Mouse (Mus musculus) activated CD4-positive, CD25-positive, alpha-beta regulatory T cell, adult 4 months (primary cell): ENCODE data around the gene Mrpl37. TPM values are rescaled to one million over a fixed set of nuclear protein-coding genes. Genes with fewer than 3 reads are reported as not detected.

ENCODE experiments used
- ATAC-seq: one replicate; pipeline ENCODE4 v1.8.0; 2017
- polyA plus RNA-seq, 2 experiments: library from polyadenylated mRNA; unstranded; fragments of 100-300 nt; shearing (Covaris generic); gene quantifications; one replicate each; pipeline ENCODE4 v1.2.1; 2017

Gene Mrpl37
- polyA plus RNA-seq, 2 experiments from 2014 or later, result 36.0 to 43.2 TPM

DNA sequence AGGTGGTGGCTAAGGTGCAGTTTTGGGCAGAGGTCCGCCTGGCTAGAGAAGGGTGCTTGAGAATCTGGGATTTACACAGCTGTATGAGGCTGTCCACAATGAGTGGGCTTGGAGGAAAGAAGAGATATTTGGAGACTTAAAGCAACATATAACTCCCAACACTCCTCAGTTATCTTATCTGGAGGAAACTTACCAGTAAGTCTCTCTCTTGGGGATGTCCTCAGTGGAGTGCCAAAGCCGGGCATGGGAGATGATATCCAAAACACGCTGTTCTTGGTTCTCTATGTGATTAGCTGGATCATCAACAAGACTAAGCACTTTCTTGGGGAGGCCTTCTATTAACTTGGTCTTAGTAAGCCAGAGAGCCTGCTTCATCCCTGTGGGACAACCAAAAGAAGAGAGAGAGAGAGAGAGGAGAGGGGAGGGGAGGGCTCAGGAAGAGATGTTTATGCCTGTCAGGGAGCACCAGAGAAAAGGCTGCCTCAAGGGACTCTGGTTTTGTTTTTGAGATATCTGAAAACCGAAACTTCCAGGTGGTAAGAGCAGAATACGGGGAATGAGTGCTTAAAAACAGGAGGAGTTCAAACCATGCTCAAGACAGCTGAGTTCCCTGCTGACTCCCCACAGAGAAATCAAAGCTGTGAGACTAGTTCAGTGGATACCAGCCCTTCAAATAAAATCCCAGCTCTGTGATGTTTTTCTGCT, 2.1 kb downstream of the Mrpl37 start:
- no peak for ATAC-seq

DNA sequence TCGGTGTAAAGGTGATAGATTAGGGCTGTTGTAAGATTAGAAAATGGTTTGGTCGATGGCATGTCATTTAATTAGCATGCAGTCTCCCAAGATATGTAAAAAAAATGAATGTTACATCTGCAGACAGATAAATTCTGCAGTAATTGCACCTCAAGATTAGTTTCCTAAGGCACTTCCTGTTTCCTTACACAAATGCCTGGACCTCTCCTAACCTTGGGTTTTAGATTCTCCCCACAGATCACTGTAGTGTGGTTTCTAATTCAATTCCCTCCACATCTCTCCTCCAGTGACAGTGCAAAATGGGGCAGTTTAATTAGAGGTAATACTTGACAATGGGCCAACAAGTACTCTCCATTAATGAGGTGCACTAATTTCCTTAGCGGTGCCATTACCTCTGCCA, 3.5 kb downstream of the Mrpl37 start:
- no peak for ATAC-seq

DNA sequence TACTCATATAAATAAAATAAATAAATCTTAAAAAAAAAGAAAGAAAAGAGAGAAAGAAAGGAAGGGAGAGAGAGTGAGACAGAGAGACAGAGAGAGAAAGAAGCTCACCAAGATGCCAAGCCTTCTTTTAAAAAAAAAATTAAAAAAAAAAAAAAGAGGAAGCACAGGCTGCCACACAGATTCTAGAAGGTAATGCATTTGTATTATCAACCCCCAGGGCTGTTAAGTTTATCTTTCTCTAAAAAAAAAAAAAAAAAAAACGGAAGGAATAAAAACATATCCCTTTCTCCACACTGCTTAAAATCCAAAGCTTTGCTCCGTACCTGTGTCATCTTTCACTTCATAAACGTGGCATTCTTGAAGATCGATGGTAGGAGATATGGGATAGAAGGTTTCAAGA, 5.1 kb downstream of the Mrpl37 start:
- no peak for ATAC-seq

DNA sequence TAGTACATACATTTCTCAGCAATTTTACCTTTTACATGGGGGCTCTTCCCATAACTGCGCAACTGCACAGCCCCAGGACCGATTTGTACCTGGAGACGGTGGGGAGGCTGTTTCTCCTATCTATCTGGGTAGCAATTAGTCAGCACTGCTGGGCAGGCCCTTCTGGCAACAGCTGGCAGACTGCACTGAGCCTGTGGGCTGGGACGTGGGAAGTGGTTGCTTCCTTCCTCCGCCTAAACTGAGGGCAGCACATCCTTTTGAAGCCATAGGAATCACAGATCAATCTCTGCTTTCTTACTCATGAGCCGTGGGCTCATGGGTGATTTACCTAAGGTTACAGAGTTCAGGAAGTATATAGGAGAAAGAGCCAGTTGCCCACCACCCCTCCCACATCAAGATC, 7.9 kb downstream of the Mrpl37 start:
- ATAC-seq, result no peak

DNA sequence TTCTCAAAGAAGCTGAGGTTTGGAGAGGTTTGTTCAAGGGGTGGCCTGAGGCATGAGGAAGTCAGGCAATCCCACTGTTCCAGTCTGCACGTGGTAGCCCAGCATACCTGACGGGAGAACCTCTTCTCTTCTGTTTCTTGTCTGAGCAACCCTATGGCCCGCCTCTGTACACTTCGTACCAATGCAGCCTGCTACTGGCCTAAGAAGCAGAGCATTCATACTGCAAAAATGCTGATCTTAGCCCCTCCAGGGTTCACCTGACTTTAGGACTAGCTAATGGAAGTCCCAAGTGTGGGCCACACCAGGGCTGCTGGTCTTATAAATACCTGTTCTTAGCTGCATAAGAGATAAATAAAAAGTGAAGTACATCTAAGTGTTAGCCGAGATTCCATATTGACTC, 8.3 kb downstream of the Mrpl37 start:
- ATAC-seq, result no peak

DNA sequence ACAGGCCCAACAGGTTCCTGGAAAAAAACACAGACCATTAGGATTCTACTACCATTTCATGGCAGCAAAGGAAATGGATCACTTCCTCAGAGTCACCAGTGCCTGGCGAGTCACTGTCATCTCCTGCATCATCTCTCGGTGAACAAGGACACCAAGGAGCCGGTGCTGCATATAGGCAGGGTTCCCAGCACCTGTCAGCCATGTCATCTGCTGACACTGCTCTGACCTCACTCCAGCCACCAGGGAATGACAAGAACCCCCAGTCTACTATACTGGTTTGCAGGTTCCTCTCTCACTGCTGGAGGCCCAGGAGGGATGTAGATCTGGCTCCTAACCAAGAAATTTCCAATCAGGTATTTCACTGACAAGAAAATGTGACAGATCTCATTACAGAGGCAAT, 10.6 kb downstream of the Mrpl37 start:
- ATAC-seq, result no peak

DNA sequence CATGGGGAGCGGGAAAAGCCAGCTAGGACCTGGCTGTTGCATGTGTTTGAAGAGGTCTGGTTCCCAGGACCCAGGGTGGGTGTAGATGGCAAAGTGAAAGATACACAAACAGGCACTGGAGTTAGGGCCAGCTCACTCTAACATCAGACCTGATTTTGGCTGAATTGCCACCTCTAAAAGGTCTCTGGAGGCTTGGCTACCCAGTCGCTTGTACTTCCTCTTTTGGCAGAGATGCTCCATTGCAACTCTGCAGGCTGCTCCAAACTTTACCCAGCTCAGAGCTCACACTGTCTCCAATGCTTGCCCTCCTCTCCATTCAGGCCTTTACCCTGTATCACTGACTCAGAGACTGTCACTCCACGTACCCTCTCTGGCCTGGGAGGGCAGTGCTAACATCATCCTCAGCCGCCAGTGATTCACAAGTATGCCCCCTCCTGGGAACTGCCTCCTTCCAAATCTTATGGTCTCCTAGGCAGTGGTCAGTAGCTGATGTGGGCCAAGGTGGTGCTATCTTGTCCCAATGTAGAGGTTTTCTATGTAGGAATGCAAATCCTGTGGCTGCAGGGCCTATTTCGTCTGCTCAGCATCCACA, 13.6 kb downstream of the Mrpl37 start:
- no peak for ATAC-seq

DNA sequence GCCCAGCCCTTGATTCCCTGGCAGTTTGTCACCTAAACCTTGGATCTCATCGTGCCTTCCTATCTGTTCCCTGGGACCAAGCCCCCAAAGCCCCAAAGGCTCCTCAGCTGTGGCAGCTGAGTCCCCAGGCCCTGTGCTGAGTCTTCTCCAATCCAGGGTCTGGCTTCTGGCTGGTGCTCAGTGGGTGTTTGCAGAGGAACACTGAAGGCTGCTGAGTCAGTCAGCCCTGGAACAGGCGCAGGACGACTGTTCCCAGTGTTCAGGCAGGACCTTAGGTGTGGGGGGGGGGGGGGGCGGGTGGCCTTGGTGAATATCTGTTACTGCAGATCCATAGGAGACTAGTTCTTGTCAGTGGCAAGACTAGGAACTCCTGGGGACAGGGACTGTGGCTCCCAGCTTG, 14.8 kb downstream of the Mrpl37 start:
- no peak for ATAC-seq

DNA sequence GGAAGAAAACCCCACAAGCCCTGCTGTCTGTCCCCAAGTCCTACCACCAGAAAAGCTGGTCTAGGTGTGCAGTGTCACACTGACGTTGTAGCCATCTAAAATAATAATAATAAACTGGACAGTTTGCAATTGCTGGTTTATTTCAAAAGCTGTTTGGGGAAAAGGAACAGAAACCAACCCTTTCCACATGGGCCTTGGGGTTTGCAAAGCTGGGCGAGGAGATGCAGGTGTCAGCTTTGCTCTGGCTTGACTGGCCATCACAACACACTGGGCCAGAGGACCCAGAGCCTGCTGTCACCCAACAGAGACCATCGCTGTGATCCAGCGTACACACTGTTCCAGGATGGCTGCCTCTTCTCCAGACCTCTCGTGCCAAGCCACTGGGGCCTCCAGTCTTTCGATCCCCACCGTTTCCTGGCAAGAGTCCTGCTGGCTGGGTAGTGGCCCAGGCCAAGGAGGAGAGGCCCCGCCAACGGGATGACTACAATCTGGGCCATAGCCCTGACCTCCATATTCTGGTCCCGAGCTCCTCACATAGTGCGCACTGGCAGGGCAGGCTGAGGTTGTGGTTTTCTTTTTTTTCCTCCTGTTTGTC, 18.0 kb downstream of the Mrpl37 start:
- no peak for ATAC-seq

DNA sequence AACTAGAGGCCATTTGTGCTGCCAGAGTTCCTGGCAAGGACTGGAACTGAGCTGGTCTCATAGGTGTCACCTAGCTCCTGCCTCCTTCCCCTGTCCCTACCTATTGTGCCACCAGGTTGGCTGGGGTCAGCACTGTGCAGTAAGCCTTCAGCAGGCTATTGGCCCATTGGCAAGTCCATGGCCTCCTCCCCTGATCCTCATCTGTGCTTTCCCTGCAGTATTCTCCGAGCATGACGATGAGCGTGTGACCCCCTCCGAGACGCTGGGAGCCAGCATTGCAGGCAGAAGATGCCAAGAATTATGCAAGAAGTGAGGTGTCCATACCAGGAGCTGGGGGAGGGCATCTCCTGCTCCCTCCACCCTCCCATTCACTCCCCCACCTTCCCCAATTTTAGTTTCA, 18.9 kb downstream of the Mrpl37 start:
- no peak for ATAC-seq

DNA sequence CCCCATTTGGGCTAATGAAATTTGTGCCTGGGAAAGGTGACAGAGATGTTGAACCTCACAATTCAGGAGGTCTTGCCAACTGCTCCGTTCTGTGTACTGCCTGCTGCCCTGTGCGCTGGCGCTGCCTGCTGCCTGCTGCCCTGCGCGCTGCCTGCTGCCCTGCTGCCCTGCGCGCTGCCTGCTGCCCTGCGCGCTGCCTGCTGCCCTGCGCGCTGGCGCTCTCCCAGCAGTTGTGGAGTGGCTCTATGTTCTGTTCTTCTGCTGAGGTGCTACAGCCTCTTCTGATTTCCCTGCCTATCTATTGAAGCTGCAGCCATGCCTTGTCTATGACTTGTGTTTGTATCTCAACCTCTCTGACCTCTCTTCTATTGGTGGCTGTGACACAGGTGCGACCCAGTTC, 21.5 kb downstream of the Mrpl37 start:
- no peak for ATAC-seq

DNA sequence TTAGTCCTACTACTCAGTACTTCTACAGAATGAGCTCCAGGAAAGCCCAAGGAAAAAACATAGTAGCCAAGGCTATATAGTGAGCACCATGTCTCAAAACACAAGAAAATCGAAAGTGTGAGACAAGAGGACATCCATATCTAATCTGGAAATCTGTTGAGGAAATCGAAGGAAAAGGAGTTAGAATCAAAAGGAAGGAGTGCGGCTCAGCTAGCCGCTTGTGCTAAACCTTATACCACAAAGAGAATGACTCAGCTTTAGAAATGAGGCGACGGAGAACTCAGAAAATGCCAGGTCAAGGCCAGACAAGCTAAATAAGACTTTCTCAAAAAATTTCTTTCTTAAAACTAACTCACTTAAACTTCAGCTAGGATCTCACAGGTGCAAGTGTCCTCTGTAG, 24.4 kb downstream of the Mrpl37 start:
- no peak for ATAC-seq

DNA sequence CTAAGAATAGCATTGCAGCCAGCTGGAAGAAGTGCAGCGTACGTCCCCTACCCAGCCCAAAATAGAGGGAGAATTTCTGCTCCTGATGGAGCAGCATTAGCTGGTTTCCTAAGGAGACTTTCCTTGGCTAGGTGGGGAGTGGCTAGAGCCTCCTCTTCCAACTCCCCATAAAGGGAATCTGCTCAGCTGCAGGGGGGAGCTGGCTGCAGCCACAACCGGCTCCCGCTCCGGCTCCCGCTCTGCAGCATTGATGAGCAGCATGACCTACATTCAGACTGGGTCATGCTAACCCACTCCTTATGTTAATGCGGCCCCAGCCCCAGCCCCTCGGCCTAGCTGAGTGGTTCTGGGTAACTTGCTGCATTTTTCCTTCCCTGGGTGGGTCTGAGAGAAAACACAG, 27.4 kb downstream of the Mrpl37 start:
- no peak for ATAC-seq

DNA sequence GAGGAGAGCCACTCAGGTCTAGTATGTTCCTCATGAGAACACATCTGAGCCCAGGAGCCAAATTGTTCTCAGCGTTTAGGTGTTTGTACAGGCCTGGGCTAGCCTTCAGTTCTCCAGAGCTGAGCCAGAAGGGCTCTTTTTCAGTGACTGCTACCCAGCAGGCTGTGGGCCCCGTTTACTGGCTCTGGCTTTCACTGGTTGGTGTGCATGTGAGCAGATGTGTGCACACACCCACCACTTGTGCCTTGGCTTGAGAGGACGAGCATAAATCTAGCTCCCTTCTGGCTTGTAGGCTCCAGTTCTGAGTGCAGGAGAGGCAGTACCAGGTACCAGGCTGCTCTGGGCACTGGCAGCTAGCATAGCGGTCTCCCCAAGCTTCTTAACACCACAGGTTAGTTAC, 28.4 kb downstream of the Mrpl37 start:
- no peak for ATAC-seq

DNA sequence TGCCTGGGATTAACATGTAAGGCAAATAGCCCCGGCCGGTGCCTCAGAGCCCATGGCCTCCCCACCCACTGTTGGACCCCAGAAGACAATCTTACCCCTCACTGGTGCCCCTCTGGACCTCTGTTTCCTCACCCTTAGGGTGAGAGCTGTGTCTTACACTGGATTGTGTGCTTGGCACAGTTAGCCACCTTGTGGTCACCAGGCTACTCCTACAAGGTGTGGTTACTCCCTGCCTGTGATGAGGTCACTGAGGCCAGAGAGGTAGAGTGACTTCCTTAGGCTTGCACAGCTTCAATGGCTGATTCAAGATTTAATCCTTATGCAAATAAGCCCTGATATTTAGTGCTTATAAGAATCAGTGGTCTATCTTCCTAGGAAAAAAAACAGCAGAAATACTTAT, 29.7 kb downstream of the Mrpl37 start:
- no peak for ATAC-seq

DNA sequence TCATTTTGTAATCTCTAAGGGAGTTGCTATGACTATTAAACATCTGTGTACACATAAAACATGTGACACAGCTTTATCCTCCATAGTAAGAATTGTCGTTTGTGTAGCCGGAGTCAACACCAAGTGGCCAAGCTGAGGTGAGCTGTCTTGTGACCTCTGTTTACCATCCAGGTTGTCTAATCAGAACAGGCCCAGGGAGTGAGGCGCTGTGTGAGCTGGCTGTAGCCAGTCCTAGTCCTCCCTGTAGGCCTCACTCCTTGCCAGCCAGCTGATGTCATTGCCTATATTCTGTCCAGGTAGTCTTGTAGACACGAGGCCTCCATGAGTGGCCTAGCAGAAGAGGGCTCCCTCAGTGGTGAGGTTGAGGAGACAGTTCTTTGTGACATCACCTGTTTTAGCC, 31.0 kb downstream of the Mrpl37 start:
- no peak for ATAC-seq

DNA sequence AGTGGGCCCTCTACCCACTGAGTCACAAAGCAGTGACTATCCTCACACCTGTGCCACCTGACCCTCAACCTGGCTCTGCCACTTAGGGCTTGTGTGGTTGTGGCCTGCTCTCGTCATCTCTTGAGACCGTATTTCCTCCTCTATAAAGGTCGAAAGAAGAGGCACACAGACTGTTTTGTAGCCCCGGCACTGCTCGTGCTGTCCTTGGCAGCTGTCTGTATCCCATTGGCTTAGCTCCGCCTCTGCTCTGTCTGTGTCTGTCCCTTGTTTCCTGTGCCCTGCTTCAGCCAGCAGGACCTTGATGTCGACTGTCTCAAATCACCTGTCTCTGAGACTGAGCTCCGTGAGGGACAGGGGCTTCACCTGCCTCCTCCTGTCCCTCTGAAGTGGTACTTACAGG, 40.2 kb downstream of the Mrpl37 start:
- no peak for ATAC-seq

DNA sequence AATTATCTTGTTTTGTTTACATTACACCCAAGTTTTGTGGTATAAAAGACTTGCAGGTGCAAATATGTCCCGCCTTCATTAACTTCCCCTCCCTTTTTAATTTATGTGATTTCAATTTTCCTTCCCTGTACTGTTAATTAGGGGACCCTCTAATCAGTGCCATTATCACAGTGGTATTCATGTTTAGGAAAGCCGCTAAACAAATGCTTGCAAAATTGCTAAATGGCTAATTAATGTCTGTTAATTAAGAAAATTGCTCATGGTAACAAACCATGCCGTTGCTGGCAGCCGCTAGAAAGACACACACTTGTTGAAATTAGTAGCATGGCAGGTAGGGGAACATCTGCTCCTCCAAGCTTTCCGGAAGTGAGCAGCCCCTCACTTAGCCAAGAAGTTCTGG, 41.3 kb downstream of the Mrpl37 start:
- no peak for ATAC-seq

DNA sequence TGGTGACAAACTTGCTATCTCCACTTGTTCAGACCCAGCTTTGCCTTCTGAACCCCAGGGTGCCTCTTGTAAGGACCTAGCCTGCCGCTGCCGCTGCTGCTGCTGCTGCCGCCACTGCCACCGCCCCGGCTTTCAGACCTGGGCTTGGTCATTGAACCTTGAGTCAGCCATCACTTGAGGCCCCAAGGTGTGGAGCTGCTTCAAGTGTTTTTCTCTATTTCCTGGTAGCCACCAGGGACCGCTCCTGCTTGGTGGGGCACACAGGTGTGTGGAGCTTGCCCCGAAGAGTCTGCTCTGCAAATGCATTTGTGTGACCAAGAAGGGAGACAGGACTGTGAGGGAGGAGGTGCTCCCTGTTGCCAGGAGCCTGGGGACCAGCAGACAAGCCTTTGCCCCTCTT, 41.8 kb downstream of the Mrpl37 start:
- ATAC-seq, result no peak

DNA sequence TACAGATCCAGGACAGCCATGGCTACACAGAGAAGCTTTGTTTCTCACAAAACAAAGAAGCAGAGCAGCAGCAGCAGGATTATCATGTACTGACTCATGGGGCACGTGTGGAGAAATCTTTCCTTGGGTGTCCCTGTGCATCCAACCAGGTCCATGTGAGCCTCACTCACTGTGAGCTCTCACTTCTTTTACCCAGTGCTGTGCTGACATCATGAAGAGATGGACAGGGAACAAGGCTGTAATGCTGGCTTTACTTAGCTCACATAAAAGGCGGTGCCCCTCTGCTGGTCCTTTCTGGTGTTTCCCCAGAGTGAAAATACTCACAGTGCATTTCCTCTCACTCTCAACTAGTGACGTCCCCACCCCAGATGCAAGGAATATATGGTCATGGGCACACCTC, 45.2 kb downstream of the Mrpl37 start:
- no peak for ATAC-seq

DNA sequence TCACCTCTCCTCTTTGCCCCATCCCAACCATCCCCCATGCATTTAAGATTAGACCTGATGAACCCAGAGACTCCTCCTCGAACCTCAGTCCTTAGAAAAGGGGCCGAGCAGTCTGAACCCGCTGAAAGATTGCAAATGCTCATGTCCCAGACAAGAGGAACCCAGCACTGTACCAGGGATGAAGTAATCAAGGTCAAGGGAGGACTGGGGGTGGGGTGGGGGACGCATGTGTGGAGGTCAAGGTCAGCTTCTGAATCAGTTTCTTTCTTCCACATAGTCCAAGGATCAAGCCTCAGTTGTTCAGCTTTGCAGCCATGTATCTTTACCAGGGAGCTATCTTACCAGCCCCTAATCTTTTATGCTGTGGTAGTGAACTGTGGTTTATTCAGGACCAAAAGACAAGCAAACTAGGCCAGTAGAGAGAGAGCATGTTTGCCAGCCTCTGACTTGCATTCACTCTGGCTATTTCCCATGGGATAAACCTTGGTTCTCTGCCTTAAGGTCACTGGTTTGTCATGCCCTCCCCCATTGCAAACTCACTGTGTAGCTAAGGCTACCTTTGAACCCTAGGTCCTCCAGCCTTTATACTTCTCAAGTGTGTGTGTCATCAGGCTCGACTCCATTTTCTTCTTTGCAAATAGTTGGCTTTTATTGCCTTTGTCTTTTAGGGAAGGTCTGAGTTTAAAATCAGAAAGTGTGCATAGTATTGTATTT, 46.2 kb downstream of the Mrpl37 start:
- no peak for ATAC-seq

DNA sequence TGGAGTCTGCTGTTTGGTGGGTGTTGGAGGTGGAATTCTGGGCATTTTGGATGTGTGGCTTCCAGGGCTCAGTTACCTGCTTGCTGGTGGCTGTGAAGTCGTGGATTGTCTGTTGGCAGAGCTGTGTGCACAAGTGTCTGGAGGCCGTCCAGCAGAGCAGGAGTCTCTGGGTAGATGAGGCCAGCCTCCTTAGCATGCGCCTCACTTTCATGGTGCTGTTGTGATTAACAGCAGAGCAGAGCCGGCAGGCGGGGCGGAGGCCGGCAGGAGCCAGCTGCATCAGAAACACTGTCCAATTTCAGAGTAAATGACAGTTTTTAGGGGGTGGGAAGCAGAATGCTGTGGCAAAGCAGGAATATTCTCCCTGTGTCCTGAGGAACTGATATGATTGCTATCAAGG, 47.6 kb downstream of the Mrpl37 start:
- no peak for ATAC-seq

DNA sequence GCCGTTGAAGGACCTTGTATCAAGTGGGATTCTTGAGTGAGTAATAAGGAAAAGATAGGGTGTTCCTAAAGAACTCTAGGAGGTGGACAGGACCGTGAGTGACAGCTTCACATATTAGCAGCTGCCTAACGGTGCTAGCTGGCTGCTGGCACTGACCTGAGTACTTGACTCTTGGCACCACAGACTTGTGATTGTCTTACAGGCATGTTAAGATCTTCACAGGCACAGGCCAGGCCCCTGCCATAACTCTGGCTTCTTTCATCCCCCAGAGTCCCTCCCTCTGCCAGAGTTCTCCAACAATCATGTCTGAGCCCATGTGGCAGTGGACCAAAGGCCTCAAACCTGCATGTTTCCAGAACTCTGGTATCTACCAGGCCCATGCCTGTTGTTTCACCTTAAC, 48.1 kb downstream of the Mrpl37 start:
- no peak for ATAC-seq

DNA sequence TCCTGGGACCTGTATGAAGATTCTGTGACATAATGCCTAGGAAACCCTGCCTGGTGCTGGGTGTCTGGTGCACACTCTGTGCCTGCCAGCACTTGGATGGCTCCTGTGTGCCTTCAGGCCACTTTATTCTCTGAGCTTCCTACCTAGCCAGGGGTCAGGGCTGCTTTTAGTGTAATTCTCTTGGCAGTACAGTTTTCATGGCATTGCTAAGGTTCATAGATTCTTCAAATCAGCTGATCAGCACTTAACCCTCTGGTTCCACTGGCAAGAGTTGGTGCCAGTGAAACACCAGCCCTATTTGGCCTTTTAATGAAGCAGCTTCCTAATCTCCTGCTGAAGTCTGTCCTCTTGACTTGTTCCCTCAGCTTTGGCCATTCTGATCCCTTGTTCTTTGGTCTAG, 49.4 kb downstream of the Mrpl37 start:
- ATAC-seq, result no peak
